Comparison of ENCODE assay signal across 10 mouse cellular contexts in the genomic region with DNA sequence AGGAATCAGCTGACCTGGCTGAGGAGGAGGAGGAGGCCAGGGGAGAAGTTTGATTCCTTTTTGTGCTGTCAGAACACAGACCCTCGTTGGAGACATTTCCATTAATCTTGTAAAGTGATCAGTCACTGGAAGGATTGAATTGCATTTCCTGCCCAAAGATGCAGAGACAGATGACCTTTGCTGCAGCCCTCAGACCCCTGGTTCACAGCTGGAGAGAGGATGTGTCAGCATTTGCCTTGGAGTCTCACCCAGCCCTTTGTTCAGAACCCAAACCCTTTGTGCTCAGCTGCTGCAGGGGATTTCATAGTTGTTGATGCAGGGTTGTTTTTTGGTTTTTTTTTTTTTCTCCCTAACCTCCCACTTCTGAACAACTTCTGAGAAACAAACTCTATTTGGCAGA. TPM values are rescaled to one million over a fixed set of nuclear protein-coding genes. Genes with fewer than 3 reads are reported as not detected.
DNase-seq lines count a peak whose midpoint lies in the region; ATAC-seq and TF ChIP-seq lines count a peak whose summit lies in the region.
"Had no signal": no experiment of that assay in that cellular context is flagged by ENCODE, and none has a peak within 500 bp of the region (broad histone marks: within the 10 kb centered on the region; RNA-seq: fewer than 3 reads in every experiment).

No protein-coding gene starts in this region.

- H3K27me3 ChIP-seq in heart, embryonic 10.5 days (ENCODE audit: insufficient read depth, poor library complexity, severe bottlenecking), result no peaks in the 10 kb centered on the region
- no peaks in the 10 kb centered on the region for H3K27me3 ChIP-seq in E14TG2a.4 (ENCODE audit: insufficient read depth, low read length)
- H3K27me3 ChIP-seq in intestine, postnatal 0 days (replicated peaks; ENCODE audit: control insufficient read depth, insufficient read depth, low read length), result no peaks in the 10 kb centered on the region

- ATAC-seq in intestine, postnatal 0 days, result no peak
- ATAC-seq in activated CD4-positive, CD25-positive, alpha-beta regulatory T cell, adult 4 months, result no peak

- 0 out of 2 replicates have a peak overlapping the region, but pooled peaks have one; percentile 49 for H3K4me2 ChIP-seq in intestine, postnatal 0 days (replicated peaks; ENCODE audit: low read depth)

- DNase-seq in heart, embryonic 10.5 days (ENCODE audit: low spot score), result no peak
- no peak for DNase-seq in heart, adult 9 months (ENCODE audit: low spot score in 2 of 2)
- DNase-seq in kidney, postnatal 10 days, result peak; percentile 31
- DNase-seq in kidney, adult 18-20 months, result no peak
- DNase-seq in frontal cortex, postnatal 10 days (ENCODE audit: low spot score in 2 of 2), result no peak
- DNase-seq: cerebellum, adult 11 months had no signal

- H3K4me3 ChIP-seq in heart, embryonic 10.5 days, result peak overlapping the region; percentile 37; the same call in 1 of the 2 replicates
- peak overlapping the region; percentile 39 for H3K4me3 ChIP-seq in E14TG2a.4 (replicated peaks; ENCODE audit: low read length)
- no peak overlapping the region for H3K4me3 ChIP-seq in intestine, postnatal 0 days (ENCODE audit: low read depth, low read length)

- peak overlapping the region; percentile 83 for H3K27ac ChIP-seq in heart, embryonic 10.5 days
- H3K27ac ChIP-seq in intestine, postnatal 0 days (ENCODE audit: low read depth, low read length), result no peak overlapping the region

- H3K9ac ChIP-seq in intestine, postnatal 0 days (ENCODE audit: low read depth, low read length), result no peak overlapping the region

- H3K36me3 ChIP-seq in heart, embryonic 10.5 days, result peaks cover 12% of the 10 kb centered on the region
- peaks cover 24% of the 10 kb centered on the region for H3K36me3 ChIP-seq in E14TG2a.4 (ENCODE audit: insufficient read depth, low read length)
- no peaks in the 10 kb centered on the region for H3K36me3 ChIP-seq in intestine, postnatal 0 days (ENCODE audit: control insufficient read depth, insufficient read depth)

- no peaks in the 10 kb centered on the region for H3K9me3 ChIP-seq in heart, embryonic 10.5 days
- H3K9me3 ChIP-seq in E14TG2a.4 (ENCODE audit: low read length), result no peaks in the 10 kb centered on the region
- no peaks in the 10 kb centered on the region for H3K9me3 ChIP-seq in intestine, postnatal 0 days (ENCODE audit: control insufficient read depth)

- H3K4me1 ChIP-seq in heart, embryonic 10.5 days, result peaks cover 47% of the 10 kb centered on the region
- H3K4me1 ChIP-seq in E14TG2a.4 (replicated peaks; ENCODE audit: low read depth, low read length), result peaks cover 75% of the 10 kb centered on the region
- H3K4me1 ChIP-seq in intestine, postnatal 0 days (replicated peaks; ENCODE audit: control insufficient read depth, insufficient read depth, low read length), result peaks cover 5% of the 10 kb centered on the region; the same call in 1 of the 2 replicates

- no peak for TF ChIP-seq CTCF in E14TG2a.4 (conservative IDR thresholded peaks at IDR 0.05; ENCODE audit: low read length)
- no peak for TF ChIP-seq CTCF in intestine, postnatal 0 days (IDR thresholded peaks at IDR 0.05; ENCODE audit: low read depth)

- 0% methylated on average over 1 of the region's 1 CpGs for WGBS in heart, embryonic 10.5 days
- 13% methylated on average over 1 of the region's 1 CpGs for WGBS in intestine, postnatal 0 days

RNA-seq across cellular contexts. Expression of a gene that starts 5.3 kb away (rescaled TPM):
- polyA plus RNA-seq in heart, embryonic 10.5 days (2016; fragmentation: Nextera tagmentation; extraction: Ambion mirVana), result 35.5 and 47.1 TPM in 2 replicates
- 7.6 and 8.6 TPM in 2 replicates for polyA plus RNA-seq in intestine, postnatal 0 days (2015; fragmentation: Nextera tagmentation; extraction: Ambion mirVana)
- polyA plus RNA-seq in activated CD4-positive, CD25-positive, alpha-beta regulatory T cell, adult 4 months (2017; shearing (Covaris generic)), result 10 to 100 TPM; 28.2 to 43.2 TPM

RNA-seq across cellular contexts. Expression of a gene that starts 20.0 kb away (rescaled TPM):
- polyA plus RNA-seq in heart, embryonic 10.5 days (2016; fragmentation: Nextera tagmentation; extraction: Ambion mirVana), result 13.4 and 14.4 TPM in 2 replicates
- 36.8 and 42.5 TPM in 2 replicates for polyA plus RNA-seq in intestine, postnatal 0 days (2015; fragmentation: Nextera tagmentation; extraction: Ambion mirVana)
- 1 to 10 TPM; 8.1 to 9.4 TPM for polyA plus RNA-seq in activated CD4-positive, CD25-positive, alpha-beta regulatory T cell, adult 4 months (2017; shearing (Covaris generic))

RNA-seq across cellular contexts. Expression of a gene that starts 51.9 kb away (rescaled TPM):
- not detected in 2 replicates for polyA plus RNA-seq in heart, embryonic 10.5 days (2016; fragmentation: Nextera tagmentation; extraction: Ambion mirVana)
- 0.43 TPM in 1 of 2 replicates, not detected in the other for polyA plus RNA-seq in intestine, postnatal 0 days (2015; fragmentation: Nextera tagmentation; extraction: Ambion mirVana)
- polyA plus RNA-seq in activated CD4-positive, CD25-positive, alpha-beta regulatory T cell, adult 4 months (2017; shearing (Covaris generic)), result 1 to 10 TPM; 3.2 to 4.9 TPM
- polyA plus RNA-seq: C2C12 had no signal
